In genomic region chr1:177382596-177383190, GRCm38 (mm10) we compare ENCODE assay signal across 9 mouse cellular contexts. TPM values are rescaled to one million over a fixed set of nuclear protein-coding genes. Genes with fewer than 3 reads are reported as not detected.
DNase-seq lines count a peak whose midpoint lies in the region; ATAC-seq lines count a peak whose summit lies in the region.
"Had no signal": no experiment of that assay in that cellular context is flagged by ENCODE, and none has a peak within 500 bp of the region (broad histone marks: within the 10 kb centered on the region; RNA-seq: fewer than 3 reads in every experiment).

No protein-coding gene starts in this region.

- peak overlapping the region; percentile 19 for H3K4me3 ChIP-seq in heart, embryonic 10.5 days
- H3K4me3 ChIP-seq in kidney, embryonic 14.5 days (ENCODE audit: low read length): no peak overlapping the region
- no peak overlapping the region for H3K4me3 ChIP-seq in neural tube, embryonic 11.5 days (ENCODE audit: low read depth, low read length)

- ATAC-seq in kidney, embryonic 14.5 days (ENCODE audit: low FRiP score, low TSS enrichment): 0 out of 2 replicates have a peak, but pooled peaks have one; percentile 64
- ATAC-seq in neural tube, embryonic 11.5 days (ENCODE audit: insufficient read depth, low FRiP score, low TSS enrichment): no peak

- H3K4me1 ChIP-seq in heart, embryonic 10.5 days: peaks cover 4% of the 10 kb centered on the region; the same call in 1 of the 2 replicates
- H3K4me1 ChIP-seq in kidney, embryonic 14.5 days (ENCODE audit: control insufficient read depth, insufficient read depth, low read length): no peaks in the 10 kb centered on the region
- peaks cover 4% of the 10 kb centered on the region; the same call in 1 of the 2 replicates for H3K4me1 ChIP-seq in neural tube, embryonic 11.5 days (ENCODE audit: control insufficient read depth, insufficient read depth, low read length)

- no peaks in the 10 kb centered on the region for H3K27me3 ChIP-seq in heart, embryonic 10.5 days (ENCODE audit: insufficient read depth, poor library complexity, severe bottlenecking)
- H3K27me3 ChIP-seq in kidney, embryonic 14.5 days (ENCODE audit: control insufficient read depth, insufficient read depth, low read length): no peaks in the 10 kb centered on the region
- H3K27me3 ChIP-seq in neural tube, embryonic 11.5 days (ENCODE audit: control insufficient read depth, insufficient read depth, low read length): no peaks in the 10 kb centered on the region

- intact Hi-C loops in heart, postnatal 25 days (cut with DNase I): no loop called here

- no peaks in the 10 kb centered on the region for H3K36me3 ChIP-seq in heart, embryonic 10.5 days
- no peaks in the 10 kb centered on the region for H3K36me3 ChIP-seq in kidney, embryonic 14.5 days (ENCODE audit: control insufficient read depth, insufficient read depth, low read length)
- H3K36me3 ChIP-seq in neural tube, embryonic 11.5 days (ENCODE audit: control insufficient read depth, insufficient read depth, low read length): no peaks in the 10 kb centered on the region
- H3K36me3 ChIP-seq: G1E had no signal

- DNase-seq in heart, embryonic 10.5 days (ENCODE audit: low spot score): peak; percentile 85
- no peak for DNase-seq in heart, postnatal 25 days (ENCODE audit: low spot score)
- peak; percentile 48 for DNase-seq in WW6 (ENCODE audit: low read depth, low spot score)
- peak; percentile 77 for DNase-seq in forelimb bud, embryonic 11.5 days (ENCODE audit: low read depth, low spot score)
- peak; percentile 60 for DNase-seq in neural tube, embryonic 11.5 days (ENCODE audit: low spot score)
- DNase-seq in layer of hippocampus, adult 11-12 months (ENCODE audit: low spot score): no peak
- no peak for DNase-seq in cerebellum, postnatal 4 days (ENCODE audit: low spot score in 2 of 2)

- no peak overlapping the region for H3K27ac ChIP-seq in heart, embryonic 10.5 days
- H3K27ac ChIP-seq in kidney, embryonic 14.5 days (ENCODE audit: low read depth, low read length): no peak overlapping the region
- no peak overlapping the region for H3K27ac ChIP-seq in neural tube, embryonic 11.5 days (ENCODE audit: low read depth, low read length)

- H3K4me2 ChIP-seq in kidney, embryonic 14.5 days (replicated peaks; ENCODE audit: low read depth, low read length): no peak overlapping the region
- H3K4me2 ChIP-seq in neural tube, embryonic 11.5 days (ENCODE audit: low read depth): no peak overlapping the region

- H3K9me3 ChIP-seq in heart, embryonic 10.5 days: no peaks in the 10 kb centered on the region
- H3K9me3 ChIP-seq in kidney, embryonic 14.5 days (ENCODE audit: control insufficient read depth, low read length): no peaks in the 10 kb centered on the region
- no peaks in the 10 kb centered on the region for H3K9me3 ChIP-seq in neural tube, embryonic 11.5 days (ENCODE audit: control insufficient read depth, low read length)

- no peak overlapping the region for H3K9ac ChIP-seq in kidney, embryonic 14.5 days (ENCODE audit: low read depth, low read length)
- no peak overlapping the region for H3K9ac ChIP-seq in neural tube, embryonic 11.5 days (ENCODE audit: low read length)

- WGBS in heart, embryonic 10.5 days: 14% methylated on average over 16 of the region's 16 CpGs
- 9% methylated on average over 16 of the region's 16 CpGs for WGBS in kidney, embryonic 14.5 days
- WGBS in neural tube, embryonic 11.5 days: 17% methylated on average over 16 of the region's 16 CpGs

RNA-seq across cellular contexts. Expression of gene Zbtb18, which starts 59.5 kb away (rescaled TPM):
- polyA plus RNA-seq in heart, embryonic 10.5 days (2016; fragmentation: Nextera tagmentation; extraction: Ambion mirVana): 1.2 and 1.6 TPM in 2 replicates
- total RNA-seq in heart, postnatal 25 days (2021): 10 to 100 TPM; 38.5 to 40.3 TPM
- polyA plus RNA-seq in kidney, embryonic 14.5 days (2014; fragmentation: Nextera tagmentation; extraction: Ambion mirVana): 3.4 and 4.8 TPM in 2 replicates
- polyA plus RNA-seq in neural tube, embryonic 11.5 days (2014; fragmentation: Nextera tagmentation; extraction: Ambion mirVana): 8.5 and 11.6 TPM in 2 replicates

Comparison
In these comparisons a context has a peak if more than half of its experiments do, and no peak if none do; other contexts are left out.
1. DNase-seq: peak in heart, embryonic 10.5 days (single experiment), WW6 (single experiment), forelimb bud, embryonic 11.5 days (single experiment) and neural tube, embryonic 11.5 days (single experiment); none in heart, postnatal 25 days (single experiment), layer of hippocampus, adult 11-12 months (single experiment) and cerebellum, postnatal 4 days (0 of 2).